Mouse (Mus musculus): ENCODE data around the gene Gxylt1.

DNA sequence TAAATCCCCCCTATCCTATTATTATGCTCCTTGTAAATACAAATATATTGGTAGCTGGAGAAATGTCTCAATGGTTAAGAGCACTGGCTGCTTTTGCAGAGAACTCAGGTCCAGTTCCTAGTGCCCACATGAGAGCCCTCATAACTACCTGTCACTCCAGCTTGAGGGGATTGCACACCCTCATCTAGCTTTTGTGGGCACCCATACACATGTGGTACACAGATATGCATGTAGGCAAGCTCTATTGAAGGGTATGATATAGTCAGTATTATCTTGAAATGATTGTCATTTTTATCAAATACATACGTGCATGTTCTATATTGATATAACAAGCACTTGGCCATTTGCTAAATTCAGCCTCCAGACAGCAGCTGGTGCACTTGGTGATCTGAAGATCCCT lies 70.1 kb downstream of the Gxylt1 start:
- no peak for TF ChIP-seq GATA1 (IDR thresholded peaks at IDR 0.05; ENCODE audit: borderline replicate concordance, low read length)
- no peak for TF ChIP-seq FLI1 (IDR thresholded peaks at IDR 0.05; ENCODE audit: low read length)
